Mouse (Mus musculus) T-helper 17 cell (primary cell): ENCODE results near the gene Lrrtm4.

Experiments used
- in situ Hi-C, 2 experiments: fragments of 300-600 bp; cut with MboI, MseI; formaldehyde crosslinking; loops; 1 replicate in 1 of 2; 2 replicates in 1 of 2; pipeline ENCODE4 v1.15.1; 2025; ENCODE audit warnings: high pct_unique_total_duplicates in 2 of 2

The Lrrtm4 gene

DNA sequence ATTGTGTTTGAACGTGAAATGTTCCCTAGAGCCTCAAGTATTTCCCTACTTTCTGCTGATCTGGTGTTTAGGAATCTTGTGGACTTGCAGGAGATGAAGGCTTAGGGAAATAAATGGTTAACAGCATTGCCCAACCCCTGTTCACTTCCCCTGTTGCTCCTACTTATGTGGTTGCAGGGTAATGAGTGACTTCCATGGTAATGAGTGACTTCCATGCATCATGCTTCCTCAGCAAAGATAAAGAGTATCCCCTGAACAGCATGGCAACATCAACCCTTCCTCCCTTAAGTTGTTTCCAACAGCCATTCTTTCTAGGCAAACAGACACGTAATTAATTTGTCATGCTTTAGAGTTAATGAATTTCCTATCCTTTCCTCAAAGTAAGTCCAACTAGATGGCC lies 685.5 kb downstream of the Lrrtm4 start:
- in situ Hi-C loops = no loop called here

DNA sequence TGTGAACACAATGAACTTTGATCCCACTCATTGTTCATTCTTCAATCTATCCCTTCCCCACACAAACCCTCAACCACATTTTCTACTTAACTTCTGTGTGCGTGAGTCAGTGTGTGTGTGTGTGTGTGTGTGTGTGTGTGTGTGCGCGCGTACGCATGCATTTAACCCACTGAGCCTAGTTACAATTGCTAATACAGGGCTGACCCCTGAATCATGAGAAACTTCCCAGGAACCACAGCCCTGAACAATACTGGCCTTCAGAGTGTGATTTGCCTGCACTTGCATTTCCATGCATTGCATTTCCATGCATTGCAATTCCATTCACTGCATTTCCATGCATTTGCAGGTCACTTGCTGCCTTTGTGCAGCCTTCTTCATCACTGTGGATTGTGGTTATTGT lies 701.8 kb downstream of the Lrrtm4 start:
- in situ Hi-C loops = loop anchor here in 1 of 2 experiments (10.0 kb wide), 1 partner anchor 1806 kb away; no protein-coding TSS in a partner anchor

DNA sequence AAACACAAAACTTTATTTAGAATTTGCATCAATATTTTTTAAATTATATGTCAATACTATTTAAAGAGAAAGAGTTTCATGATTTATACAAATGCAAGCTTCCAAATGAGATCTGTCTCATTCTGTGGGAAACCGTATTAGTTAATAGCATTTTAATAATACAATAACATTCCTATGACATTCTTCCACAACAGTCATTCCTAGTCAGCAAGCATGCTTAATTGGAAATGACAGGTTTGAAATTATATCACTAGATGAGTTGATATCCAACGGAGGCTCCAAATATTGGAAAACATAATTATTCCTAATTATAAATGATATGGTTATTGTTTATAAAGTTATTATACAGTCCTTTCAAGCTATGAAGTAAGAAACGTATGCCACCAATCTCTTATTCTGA lies 714.7 kb downstream of the Lrrtm4 start:
- in situ Hi-C loops = no loop called here

DNA sequence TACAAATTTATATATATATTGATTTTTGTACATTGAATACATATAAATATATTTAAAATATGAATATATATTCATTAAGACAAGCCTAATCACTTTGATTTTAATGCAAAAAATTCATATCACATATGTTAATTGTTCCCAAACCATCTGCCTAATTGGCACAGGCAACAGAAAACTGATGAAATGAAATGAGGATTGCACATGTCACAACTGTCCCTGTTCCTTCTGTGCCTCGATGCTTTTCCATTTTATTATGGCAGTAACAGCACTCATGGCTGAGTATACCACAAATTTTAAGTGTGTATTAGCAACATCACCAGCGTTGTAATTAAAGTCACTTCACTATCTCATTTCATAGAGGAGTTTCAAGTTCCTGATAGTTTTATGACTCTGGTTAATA lies 732.1 kb downstream of the Lrrtm4 start:
- in situ Hi-C loops = no loop called here

DNA sequence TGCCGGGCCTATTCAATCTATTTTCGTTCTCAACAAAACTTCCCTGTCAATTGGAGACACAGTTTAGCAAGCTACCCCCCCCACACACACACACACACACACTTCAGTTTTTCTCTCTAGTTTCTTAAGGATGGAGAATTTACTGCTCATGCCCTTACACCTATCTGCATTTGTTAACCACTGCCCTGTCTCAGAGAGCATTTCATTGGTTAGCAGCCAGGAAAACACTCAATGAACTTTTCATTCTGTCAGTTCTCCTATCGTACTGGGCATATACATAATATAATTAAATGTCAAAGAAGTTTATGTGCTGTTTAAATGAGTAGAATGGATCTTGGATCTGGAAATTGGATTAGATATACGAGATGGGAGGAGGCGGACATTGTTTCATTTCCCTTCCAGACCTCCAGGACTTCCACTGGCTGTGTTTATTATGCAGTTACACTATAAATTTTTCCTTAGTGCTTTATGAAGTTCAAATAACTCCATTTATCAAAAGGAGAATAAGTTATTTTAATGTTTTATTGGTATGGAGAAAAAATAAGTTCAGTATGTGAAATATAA lies 742.0 kb downstream of the Lrrtm4 start:
- in situ Hi-C loops = loop anchor here in 1 of 2 experiments (10.0 kb wide), 1 partner anchor 1146 kb away; no protein-coding TSS in a partner anchor

DNA sequence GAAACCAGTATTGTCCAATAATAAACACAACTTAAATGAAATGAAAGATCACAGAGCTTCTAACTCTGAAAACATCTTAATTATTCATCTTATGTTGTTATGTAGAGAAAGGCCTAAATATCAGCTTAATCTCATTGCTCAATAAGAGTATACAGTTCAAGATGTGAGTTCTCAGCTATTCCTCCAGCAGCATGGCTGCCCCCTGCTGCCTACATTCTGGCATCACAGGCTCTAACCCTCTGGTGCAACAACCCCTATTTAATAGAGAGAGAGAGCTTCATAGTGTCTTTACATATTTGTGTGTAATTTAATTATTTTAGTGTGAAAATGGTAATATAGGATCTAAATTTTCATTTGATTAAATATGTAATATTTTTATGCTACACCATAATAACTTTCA lies 767.6 kb downstream of the Lrrtm4 start:
- in situ Hi-C loops = no loop called here

DNA sequence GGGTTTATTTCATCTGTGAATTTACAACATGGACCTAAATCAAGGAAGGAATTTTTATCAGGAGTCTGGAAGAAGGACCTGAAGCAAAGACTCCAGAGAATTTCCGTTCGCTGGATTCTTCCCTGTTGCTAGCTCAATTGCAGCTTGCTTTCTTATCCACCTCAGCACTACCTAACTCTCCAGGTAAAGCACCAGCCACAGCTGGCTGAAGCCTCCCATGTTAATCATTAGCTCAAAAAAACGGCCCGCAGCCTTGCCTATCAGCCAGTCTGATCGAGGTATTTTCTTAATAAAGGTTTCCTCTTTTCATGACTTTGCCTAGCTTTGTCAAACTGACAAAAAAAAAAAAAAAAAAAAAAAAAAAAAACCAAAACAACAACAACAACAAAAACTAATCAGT lies 805.1 kb downstream of the Lrrtm4 start:
- in situ Hi-C loops = no loop called here

DNA sequence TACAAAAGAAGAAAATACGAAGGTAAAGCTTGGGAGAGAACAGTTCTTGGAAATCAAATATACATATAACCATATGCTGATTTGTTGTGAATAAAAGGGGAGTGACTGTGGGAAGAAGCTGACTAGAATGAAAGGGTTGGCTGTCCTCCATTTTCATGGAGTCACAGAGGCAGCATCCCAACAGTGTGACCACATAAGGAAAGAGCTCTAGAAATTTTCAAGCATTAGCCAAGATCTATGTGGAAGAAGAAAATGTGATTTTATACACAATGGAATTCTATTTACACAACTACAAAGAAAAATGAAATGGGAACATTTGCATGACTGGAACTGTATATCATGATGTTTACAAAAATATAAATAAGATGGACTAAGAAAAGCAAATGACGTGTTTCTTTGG lies 821.1 kb downstream of the Lrrtm4 start:
- in situ Hi-C loops = no loop called here

DNA sequence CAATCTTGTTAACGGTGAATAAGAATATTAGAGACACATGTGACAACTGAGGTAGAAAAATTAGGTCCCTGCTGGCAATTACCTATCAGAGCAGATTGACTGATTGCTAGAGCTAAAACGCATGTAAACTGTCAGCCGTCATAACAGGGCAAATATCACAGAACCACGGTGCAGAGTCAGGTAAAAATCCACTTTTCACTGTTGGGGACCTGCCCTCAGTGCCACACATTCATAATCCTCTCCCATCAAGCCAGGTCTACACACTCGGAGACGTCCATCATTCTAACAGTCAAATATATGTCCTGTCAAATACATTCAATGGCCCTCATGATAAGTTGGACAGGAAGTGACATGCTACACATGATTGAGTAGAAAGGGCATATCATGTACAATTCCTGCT lies 826.6 kb downstream of the Lrrtm4 start:
- in situ Hi-C loops = no loop called here

DNA sequence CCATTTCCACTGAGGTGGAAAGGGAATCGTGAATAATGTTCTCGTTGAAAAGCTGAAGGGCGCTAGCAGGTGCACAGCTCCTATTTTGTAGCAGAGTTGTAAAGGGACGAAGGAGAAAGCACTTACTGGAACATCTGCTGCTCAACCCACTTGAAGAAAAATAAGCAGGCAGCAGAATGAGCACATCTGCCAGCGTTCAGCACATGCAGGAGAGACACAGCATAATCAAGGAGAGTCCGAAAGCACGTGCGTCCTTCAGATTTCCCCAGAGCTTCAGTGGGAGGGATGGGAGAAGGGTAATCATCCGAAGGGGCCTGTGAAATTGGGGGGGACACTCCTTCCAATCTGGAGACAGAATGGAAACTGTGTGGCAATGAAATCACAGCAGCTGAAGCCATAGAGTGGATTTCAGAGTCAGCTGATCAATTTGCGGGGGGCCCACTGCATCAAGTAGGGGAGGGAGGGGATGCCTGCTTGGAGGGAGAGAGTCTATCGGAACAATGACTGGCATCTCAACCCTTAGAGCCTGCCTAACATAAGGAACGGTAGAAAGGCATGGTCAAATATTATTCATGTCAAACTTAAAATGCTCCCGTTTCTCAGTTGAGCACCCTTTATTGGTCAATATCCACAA lies 838.4 kb downstream of the Lrrtm4 start:
- in situ Hi-C loops = no loop called here
